Mouse (Mus musculus): ENCODE data around the gene Grxcr1.

DNA sequence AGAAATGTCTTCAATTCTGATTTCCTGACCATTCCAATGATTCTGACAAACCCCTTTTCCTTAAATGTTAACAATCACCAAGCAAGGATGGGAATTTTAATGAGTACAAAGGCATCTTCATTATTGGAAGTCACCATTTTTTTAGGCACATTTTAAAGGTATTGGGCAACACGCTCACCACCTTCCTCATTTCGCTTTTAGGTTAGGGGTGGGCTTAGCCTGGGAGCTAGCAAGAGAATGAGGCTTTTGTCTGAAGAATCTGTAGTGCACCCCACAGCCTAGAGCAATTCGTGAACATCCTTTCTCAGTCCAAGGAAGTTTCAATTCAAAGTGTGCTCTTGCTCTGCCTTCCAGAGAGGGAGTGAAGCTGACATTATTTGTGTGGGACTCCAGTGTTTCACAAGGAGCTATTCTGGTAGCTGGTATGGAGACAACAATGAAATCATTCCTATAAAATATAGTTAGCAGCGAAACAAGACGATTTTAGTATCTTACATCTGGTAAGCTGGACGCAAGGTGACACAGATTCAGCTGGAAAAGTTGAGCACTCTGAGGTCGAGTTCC, 55.0 kb downstream of the Grxcr1 start:
- no peak for TF ChIP-seq GATA1 (IDR thresholded peaks at IDR 0.05; ENCODE audit: borderline replicate concordance, low read length)
- TF ChIP-seq FLI1 (IDR thresholded peaks at IDR 0.05; ENCODE audit: low read length) = no peak
